Mouse (Mus musculus) heart, embryonic 15.5 days (tissue): ENCODE data around the gene Snrpc. TPM values are rescaled to one million over a fixed set of nuclear protein-coding genes. Genes with fewer than 3 reads are reported as not detected.

ENCODE experiments used
- ATAC-seq: fragments of 200-750 bp; cut with Nextera tagmentation; replicated peaks from 2 replicates; pipeline ENCODE4 v1.8.0; 2017; ENCODE audit warnings: low read depth, moderate TSS enrichment; ENCODE audit not compliant: insufficient number of reproducible peaks, insufficient read depth, low FRiP score
- H3K27ac ChIP-seq: fragments of 300-500 bp; sonication (generic); 2 replicates; pipeline ENCODE4 v1.5.1; 2015; ENCODE audit warnings: mild to moderate bottlenecking, inconsistent platforms
- H3K27me3 ChIP-seq: fragments of 300-500 bp; sonication (generic); 2 replicates; pipeline ENCODE4 v1.6.1; 2015; ENCODE audit warnings: inconsistent platforms
- H3K36me3 ChIP-seq: fragments of 300-500 bp; sonication (generic); 2 replicates; pipeline ENCODE4 v1.6.1; 2015; ENCODE audit warnings: mild to moderate bottlenecking, inconsistent platforms
- H3K4me1 ChIP-seq: fragments of 300-500 bp; sonication (generic); replicated peaks from 2 replicates; pipeline ENCODE4 v1.6.1; 2015; ENCODE audit warnings: inconsistent platforms
- H3K4me2 ChIP-seq: fragments of 300-500 bp; sonication (generic); 2 replicates; pipeline ENCODE4 v1.6.1; 2015; ENCODE audit warnings: inconsistent platforms, mild to moderate bottlenecking, moderate library complexity
- H3K4me3 ChIP-seq: fragments of 300-500 bp; sonication (generic); 2 replicates; pipeline ENCODE4 v1.5.1; 2015; ENCODE audit warnings: mild to moderate bottlenecking, inconsistent platforms
- H3K9ac ChIP-seq: fragments of 300-500 bp; sonication (generic); 2 replicates; pipeline ENCODE4 v1.6.1; 2015; ENCODE audit warnings: mild to moderate bottlenecking, inconsistent platforms
- H3K9me3 ChIP-seq: fragments of 300-500 bp; sonication (generic); replicated peaks from 2 replicates; pipeline ENCODE4 v1.6.1; 2016; ENCODE audit warnings: inconsistent platforms
- WGBS: fragments of 180-500 bp; shearing (Covaris S2); methylation state at CpG from one replicate; pipeline ENCODE4 v1.1.7; 2015; ENCODE audit warnings: mixed read lengths; 5-methylcytosine and 5-hydroxymethylcytosine counted together
- polyA plus RNA-seq: library from polyadenylated mRNA; unstranded; fragments of >200 nt; fragmentation: Nextera tagmentation; extraction: Ambion mirVana; gene quantifications from 2 replicates; pipeline ENCODE4 v1.2.1, GENCODE M21; 2015

Gene Snrpc
- polyA plus RNA-seq, 1 experiment from 2014 or later, result 202 TPM

GRCm38 (mm10) chr17:27871851-27872250 is 33.9 kb downstream of the Snrpc start:
- Histone ChIP-seq H3K4me2 (no peak overlapping the region), H3K4me3 (no peak overlapping the region), H3K36me3 (peaks cover 5% of the 10 kb centered on the region; the same call in 1 of the 2 replicates), H3K4me1 (peaks cover 12% of the 10 kb centered on the region), H3K27ac (no peak overlapping the region), H3K27me3 (no peaks in the 10 kb centered on the region), H3K9me3 (no peaks in the 10 kb centered on the region), H3K9ac (no peak overlapping the region)
- no peak for ATAC-seq
- 87% methylated on average over 3 of the region's 3 CpGs for WGBS

- H3K36me3 ChIP-seq, result peaks cover 5% of the 10 kb centered on the region; the same call in 1 of the 2 replicates
- H3K9me3 ChIP-seq, result no peaks in the 10 kb centered on the region
- no peak for ATAC-seq
- 68% methylated on average over 3 of the region's 3 CpGs for WGBS
- peaks cover 12% of the 10 kb centered on the region for H3K4me1 ChIP-seq
- H3K27ac ChIP-seq, result no peak overlapping the region
- no peaks in the 10 kb centered on the region for H3K27me3 ChIP-seq
- H3K4me2 ChIP-seq, result no peak overlapping the region
- H3K4me3 ChIP-seq, result no peak overlapping the region
- no peak overlapping the region for H3K9ac ChIP-seq
Observed at GRCm38 (mm10) chr17:27873583-27873982, 35.6 kb downstream of the Snrpc start.

GRCm38 (mm10) chr17:27874510-27874909 is 36.6 kb downstream of the Snrpc start:
- Histone ChIP-seq H3K36me3 (peaks cover 7% of the 10 kb centered on the region; the same call in 1 of the 2 replicates), H3K27ac (no peak overlapping the region), H3K9ac (0 out of 2 replicates have a peak overlapping the region, but pooled peaks have one; percentile 6), H3K9me3 (no peaks in the 10 kb centered on the region), H3K27me3 (no peaks in the 10 kb centered on the region), H3K4me3 (no peak overlapping the region), H3K4me2 (no peak overlapping the region), H3K4me1 (peaks cover 12% of the 10 kb centered on the region)
- 44% methylated on average over 5 of the region's 5 CpGs for WGBS
- no peak for ATAC-seq

GRCm38 (mm10) chr17:27881518-27881917 is 43.6 kb downstream of the Snrpc start:
- 62% methylated on average over 11 of the region's 11 CpGs for WGBS
- H3K4me2 ChIP-seq, result no peak overlapping the region
- H3K27ac ChIP-seq, result no peak overlapping the region
- H3K9me3 ChIP-seq, result no peaks in the 10 kb centered on the region
- no peaks in the 10 kb centered on the region for H3K27me3 ChIP-seq
- peak; percentile 31; the same call in 1 of the 2 replicates for ATAC-seq
- no peak overlapping the region for H3K4me3 ChIP-seq
- no peaks in the 10 kb centered on the region for H3K4me1 ChIP-seq
- no peak overlapping the region for H3K9ac ChIP-seq
- peaks cover 36% of the 10 kb centered on the region; the same call in 1 of the 2 replicates for H3K36me3 ChIP-seq

- H3K4me3 ChIP-seq, result no peak overlapping the region
- H3K9me3 ChIP-seq, result no peaks in the 10 kb centered on the region
- no peak overlapping the region for H3K27ac ChIP-seq
- ATAC-seq, result no peak
- no peaks in the 10 kb centered on the region for H3K27me3 ChIP-seq
- peaks cover 52% of the 10 kb centered on the region for H3K36me3 ChIP-seq
- H3K4me2 ChIP-seq, result no peak overlapping the region
- WGBS, result 86% methylated on average over 8 of the region's 8 CpGs
- H3K9ac ChIP-seq, result no peak overlapping the region
- H3K4me1 ChIP-seq, result peaks cover 7% of the 10 kb centered on the region
Observed at GRCm38 (mm10) chr17:27883129-27883528, 45.2 kb downstream of the Snrpc start.

GRCm38 (mm10) chr17:27883994-27884393 is 46.0 kb downstream of the Snrpc start:
- Histone ChIP-seq H3K36me3 (peaks cover 53% of the 10 kb centered on the region), H3K4me2 (no peak overlapping the region), H3K27ac (no peak overlapping the region), H3K27me3 (no peaks in the 10 kb centered on the region), H3K9ac (no peak overlapping the region), H3K9me3 (no peaks in the 10 kb centered on the region), H3K4me1 (peaks cover 7% of the 10 kb centered on the region), H3K4me3 (no peak overlapping the region)
- no peak for ATAC-seq
- WGBS, result 88% methylated on average over 6 of the region's 6 CpGs

- Histone ChIP-seq H3K9me3 (no peaks in the 10 kb centered on the region), H3K27ac (peak overlapping the region; percentile 44; the same call in 1 of the 2 replicates), H3K4me1 (peaks cover 7% of the 10 kb centered on the region), H3K36me3 (peaks cover 40% of the 10 kb centered on the region), H3K9ac (no peak overlapping the region), H3K4me2 (no peak overlapping the region), H3K4me3 (no peak overlapping the region), H3K27me3 (no peaks in the 10 kb centered on the region)
- no peak for ATAC-seq
- 66% methylated on average over 19 of the region's 19 CpGs for WGBS
Observed at GRCm38 (mm10) chr17:27886499-27887210, 48.7 kb downstream of the Snrpc start.

Other genes starting within 250 kb of the Snrpc start
- gene Nudt3, start 214.7 kb upstream of the Snrpc start, polyA plus RNA-seq, result 132 and 145 TPM in 2 replicates
- not detected in 2 replicates for gene RPS10-NUDT3, start 202.9 kb upstream of the Snrpc start, polyA plus RNA-seq
- 506 and 536 TPM in 2 replicates for gene Rps10, start 201.5 kb upstream of the Snrpc start, polyA plus RNA-seq
- gene Pacsin1, start 182.6 kb upstream of the Snrpc start, polyA plus RNA-seq, result 0.54 and 0.82 TPM in 2 replicates
- gene Spdef, start 109.2 kb upstream of the Snrpc start, polyA plus RNA-seq, result 0.25 and 0.28 TPM in 2 replicates
- gene D17Wsu92e, start 17.5 kb upstream of the Snrpc start, polyA plus RNA-seq, result 11.9 and 14.1 TPM in 2 replicates
- 3.0 and 3.8 TPM in 2 replicates for gene Uhrf1bp1, start 18.3 kb downstream of the Snrpc start, polyA plus RNA-seq
- 8.5 and 12.6 TPM in 2 replicates for gene Anks1, start 71.2 kb downstream of the Snrpc start, polyA plus RNA-seq
- gene Taf11, start 71.7 kb downstream of the Snrpc start, polyA plus RNA-seq, result 42.7 and 46.4 TPM in 2 replicates
- gene Tcp11, start 242.5 kb downstream of the Snrpc start, polyA plus RNA-seq, result 0.34 and 0.80 TPM in 2 replicates